Mouse (Mus musculus): ENCODE results near the gene Slc9a1. TPM values are rescaled to one million over a fixed set of nuclear protein-coding genes. Genes with fewer than 3 reads are reported as not detected.

The Slc9a1 gene
- polyA plus RNA-seq, 1 experiment from 2014 or later: 8.0 TPM

DNA sequence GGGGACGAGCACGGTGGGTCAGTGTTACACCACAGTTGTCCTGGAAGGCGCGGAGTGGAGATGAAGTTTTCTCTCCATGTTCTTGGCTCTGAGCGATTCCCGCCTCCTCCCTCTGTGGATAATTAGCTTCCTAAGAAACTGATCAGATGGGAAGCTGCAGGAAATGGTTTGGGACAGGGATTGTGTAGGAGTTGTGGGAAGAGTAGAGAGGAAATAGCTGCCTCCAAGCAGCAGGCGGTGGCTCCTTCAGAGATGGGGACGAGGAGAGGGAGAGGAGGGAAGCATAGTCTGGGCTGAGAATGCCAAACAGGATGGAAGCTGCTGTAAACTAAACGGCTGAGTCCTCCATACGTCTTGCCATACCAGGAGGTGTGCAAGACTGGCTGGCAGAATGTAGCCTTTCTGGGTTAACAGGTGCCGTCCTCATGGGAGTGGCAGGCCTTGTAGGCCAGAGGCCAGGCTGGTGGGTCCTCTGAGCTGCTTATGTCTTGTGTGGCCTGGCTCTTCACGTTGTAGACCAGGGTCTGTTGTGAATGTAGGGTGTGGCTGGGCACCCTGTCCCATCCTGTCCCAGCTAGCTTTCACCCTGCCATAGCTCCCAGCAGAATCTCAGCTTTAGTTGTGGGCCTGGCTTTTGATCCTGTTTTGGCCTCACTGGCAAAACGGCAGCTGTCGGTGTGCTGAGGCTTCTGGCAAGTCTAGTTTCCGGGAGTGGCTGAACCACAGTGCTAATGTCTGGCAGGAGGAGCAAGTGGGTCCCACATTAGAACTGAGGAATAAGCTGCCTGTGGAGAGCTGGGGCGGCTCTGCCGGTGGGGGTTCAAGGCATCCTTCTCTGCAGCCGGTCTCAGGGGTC is 21.9 kb downstream of the Slc9a1 start:
- H3K36me3 ChIP-seq (ENCODE audit: control insufficient read depth, insufficient read depth, low read length): no peaks in the 10 kb centered on the region
- no peak overlapping the region for H3K4me2 ChIP-seq (ENCODE audit: low read depth, severe bottlenecking)
- WGBS: 81% methylated on average over 18 of the region's 18 CpGs
- ATAC-seq (ENCODE audit: insufficient number of reproducible peaks, low FRiP score, low TSS enrichment, low read depth) (no peak), DNase-seq (ENCODE audit: low spot score) (no peak)
- H3K27me3 ChIP-seq (ENCODE audit: control insufficient read depth, insufficient read depth, low read length): no peaks in the 10 kb centered on the region
- H3K9ac ChIP-seq (ENCODE audit: low read length): no peak overlapping the region
- H3K4me3 ChIP-seq (ENCODE audit: low read depth, low read length): no peak overlapping the region
- H3K27ac ChIP-seq (replicated peaks; ENCODE audit: low read depth, low read length): no peak overlapping the region
- peaks cover 9% of the 10 kb centered on the region for H3K4me1 ChIP-seq (ENCODE audit: control insufficient read depth, insufficient read depth, low read length)
- no peaks in the 10 kb centered on the region for H3K9me3 ChIP-seq (ENCODE audit: control insufficient read depth, low read length)

DNA sequence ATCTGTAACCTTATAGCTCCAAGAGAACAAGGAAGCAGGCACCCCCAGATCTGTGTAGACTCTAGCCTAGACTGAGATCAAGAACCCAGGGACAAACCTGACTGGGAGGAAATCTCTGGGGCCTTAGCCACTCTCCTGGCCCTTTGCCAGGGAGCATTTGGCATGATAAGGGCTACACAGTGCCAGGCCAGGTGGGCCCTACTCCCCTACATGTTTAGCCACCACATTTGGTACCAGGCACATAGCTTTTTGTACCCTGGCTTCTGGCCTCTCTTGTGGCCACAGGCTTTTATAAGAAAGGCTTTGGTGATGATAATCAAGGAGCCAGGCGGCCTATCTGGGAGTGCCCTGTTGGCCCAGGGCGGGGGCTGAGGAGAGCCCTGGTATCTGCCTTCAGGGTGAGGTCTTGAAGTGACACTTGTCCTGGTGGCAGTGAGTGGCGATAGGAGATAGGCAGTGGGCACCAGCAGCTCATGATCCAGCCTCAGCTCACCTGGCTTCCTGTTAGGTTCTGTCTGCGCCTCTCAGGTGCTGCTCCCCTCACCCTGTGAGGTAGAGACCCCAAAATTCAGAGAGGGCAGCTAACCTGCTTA is 25.6 kb downstream of the Slc9a1 start:
- no peaks in the 10 kb centered on the region for H3K36me3 ChIP-seq (ENCODE audit: control insufficient read depth, insufficient read depth, low read length)
- DNase-seq (ENCODE audit: low spot score) (no peak), ATAC-seq (ENCODE audit: insufficient number of reproducible peaks, low FRiP score, low TSS enrichment, low read depth) (no peak)
- H3K9ac ChIP-seq (ENCODE audit: low read length): 0 out of 2 replicates have a peak overlapping the region, but pooled peaks have one; percentile 27
- H3K9me3 ChIP-seq (ENCODE audit: control insufficient read depth, low read length): no peaks in the 10 kb centered on the region
- H3K4me3 ChIP-seq (ENCODE audit: low read depth, low read length): no peak overlapping the region
- peaks cover 19% of the 10 kb centered on the region for H3K4me1 ChIP-seq (ENCODE audit: control insufficient read depth, insufficient read depth, low read length)
- H3K4me2 ChIP-seq (ENCODE audit: low read depth, severe bottlenecking): no peak overlapping the region
- WGBS: 78% methylated on average over 4 of the region's 4 CpGs
- no peak overlapping the region for H3K27ac ChIP-seq (replicated peaks; ENCODE audit: low read depth, low read length)
- no peaks in the 10 kb centered on the region for H3K27me3 ChIP-seq (ENCODE audit: control insufficient read depth, insufficient read depth, low read length)

- ATAC-seq (ENCODE audit: insufficient number of reproducible peaks, low FRiP score, low TSS enrichment, low read depth): no peak
- peak overlapping the region; percentile 22; the same call in 1 of the 2 replicates for H3K9ac ChIP-seq (ENCODE audit: low read length)
Observed at GRCm38 (mm10) chr4:133396079-133396478, 26.6 kb downstream of the Slc9a1 start.

DNA sequence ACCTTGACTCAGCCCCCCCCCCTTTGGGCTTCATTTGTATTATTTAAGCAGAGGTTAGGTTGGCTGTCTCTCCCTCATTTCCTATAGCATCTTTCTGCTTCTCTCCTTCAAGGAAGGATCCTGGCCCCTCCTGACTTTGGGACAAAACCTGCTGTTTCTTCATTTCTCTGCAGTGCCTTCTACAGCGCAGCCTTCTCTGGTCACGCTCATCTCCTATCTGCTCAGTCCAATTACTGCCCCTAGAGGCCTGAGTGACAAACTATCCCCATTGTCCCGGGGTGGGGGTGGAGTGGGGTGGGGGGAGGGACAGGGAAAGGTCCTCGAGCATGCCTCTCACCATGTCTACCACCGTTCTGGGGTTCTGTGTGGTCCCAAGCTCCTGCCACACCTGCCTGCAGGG is 27.8 kb downstream of the Slc9a1 start:
- Histone ChIP-seq H3K4me1 (ENCODE audit: control insufficient read depth, insufficient read depth, low read length) (peaks cover 19% of the 10 kb centered on the region), H3K36me3 (ENCODE audit: control insufficient read depth, insufficient read depth, low read length) (no peaks in the 10 kb centered on the region), H3K4me3 (ENCODE audit: low read depth, low read length) (no peak overlapping the region), H3K27ac (replicated peaks; ENCODE audit: low read depth, low read length) (no peak overlapping the region), H3K9me3 (ENCODE audit: control insufficient read depth, low read length) (no peaks in the 10 kb centered on the region), H3K4me2 (ENCODE audit: low read depth, severe bottlenecking) (no peak overlapping the region), H3K27me3 (ENCODE audit: control insufficient read depth, insufficient read depth, low read length) (no peaks in the 10 kb centered on the region), H3K9ac (ENCODE audit: low read length) (no peak overlapping the region)
- WGBS: 64% methylated on average over 5 of the region's 5 CpGs
- DNase-seq (ENCODE audit: low spot score): no peak
- ATAC-seq (ENCODE audit: insufficient number of reproducible peaks, low FRiP score, low TSS enrichment, low read depth): no peak

More at GRCm38 (mm10) chr4:133396079-133396478, 26.6 kb downstream of the Slc9a1 start:
- Histone ChIP-seq H3K36me3 (ENCODE audit: control insufficient read depth, insufficient read depth, low read length) (no peaks in the 10 kb centered on the region), H3K27ac (replicated peaks; ENCODE audit: low read depth, low read length) (no peak overlapping the region; the same call in 1 of the 2 replicates), H3K4me1 (ENCODE audit: control insufficient read depth, insufficient read depth, low read length) (peaks cover 19% of the 10 kb centered on the region), H3K4me3 (ENCODE audit: low read depth, low read length) (no peak overlapping the region), H3K9me3 (ENCODE audit: control insufficient read depth, low read length) (no peaks in the 10 kb centered on the region), H3K27me3 (ENCODE audit: control insufficient read depth, insufficient read depth, low read length) (no peaks in the 10 kb centered on the region), H3K4me2 (ENCODE audit: low read depth, severe bottlenecking) (no peak overlapping the region)
- no peak for DNase-seq (ENCODE audit: low spot score)
- 80% methylated on average over 2 of the region's 2 CpGs for WGBS

- H3K4me1 ChIP-seq (ENCODE audit: control insufficient read depth, insufficient read depth, low read length): peaks cover 19% of the 10 kb centered on the region
Observed at GRCm38 (mm10) chr4:133397961-133398360, 28.5 kb downstream of the Slc9a1 start.

GRCm38 (mm10) chr4:133398619-133399018 is 29.1 kb downstream of the Slc9a1 start:
- Histone ChIP-seq H3K4me3 (ENCODE audit: low read depth, low read length) (no peak overlapping the region), H3K9ac (ENCODE audit: low read length) (no peak overlapping the region), H3K36me3 (ENCODE audit: control insufficient read depth, insufficient read depth, low read length) (no peaks in the 10 kb centered on the region), H3K9me3 (ENCODE audit: control insufficient read depth, low read length) (no peaks in the 10 kb centered on the region), H3K4me1 (ENCODE audit: control insufficient read depth, insufficient read depth, low read length) (peaks cover 19% of the 10 kb centered on the region), H3K27ac (replicated peaks; ENCODE audit: low read depth, low read length) (no peak overlapping the region), H3K4me2 (ENCODE audit: low read depth, severe bottlenecking) (no peak overlapping the region), H3K27me3 (ENCODE audit: control insufficient read depth, insufficient read depth, low read length) (no peaks in the 10 kb centered on the region)
- 79% methylated on average over 5 of the region's 5 CpGs for WGBS
- no peak for DNase-seq (ENCODE audit: low spot score)
- no peak for ATAC-seq (ENCODE audit: insufficient number of reproducible peaks, low FRiP score, low TSS enrichment, low read depth)

More at GRCm38 (mm10) chr4:133397961-133398360, 28.5 kb downstream of the Slc9a1 start:
- 81% methylated on average over 8 of the region's 8 CpGs for WGBS
- Histone ChIP-seq H3K9me3 (ENCODE audit: control insufficient read depth, low read length) (no peaks in the 10 kb centered on the region), H3K27ac (replicated peaks; ENCODE audit: low read depth, low read length) (no peak overlapping the region), H3K27me3 (ENCODE audit: control insufficient read depth, insufficient read depth, low read length) (no peaks in the 10 kb centered on the region), H3K4me3 (ENCODE audit: low read depth, low read length) (no peak overlapping the region), H3K9ac (ENCODE audit: low read length) (no peak overlapping the region), H3K4me2 (ENCODE audit: low read depth, severe bottlenecking) (no peak overlapping the region; the same call in 1 of the 2 replicates), H3K36me3 (ENCODE audit: control insufficient read depth, insufficient read depth, low read length) (no peaks in the 10 kb centered on the region)
- ATAC-seq (ENCODE audit: insufficient number of reproducible peaks, low FRiP score, low TSS enrichment, low read depth): no peak
- DNase-seq (ENCODE audit: low spot score): no peak

GRCm38 (mm10) chr4:133399509-133399908 is 30.0 kb downstream of the Slc9a1 start:
- H3K9me3 ChIP-seq (ENCODE audit: control insufficient read depth, low read length): no peaks in the 10 kb centered on the region
- no peaks in the 10 kb centered on the region for H3K27me3 ChIP-seq (ENCODE audit: control insufficient read depth, insufficient read depth, low read length)
- ATAC-seq (ENCODE audit: insufficient number of reproducible peaks, low FRiP score, low TSS enrichment, low read depth) (no peak), DNase-seq (ENCODE audit: low spot score) (no peak)
- H3K4me2 ChIP-seq (ENCODE audit: low read depth, severe bottlenecking): no peak overlapping the region
- 87% methylated on average over 6 of the region's 6 CpGs for WGBS
- no peak overlapping the region for H3K4me3 ChIP-seq (ENCODE audit: low read depth, low read length)
- peaks cover 19% of the 10 kb centered on the region for H3K4me1 ChIP-seq (ENCODE audit: control insufficient read depth, insufficient read depth, low read length)
- no peak overlapping the region for H3K27ac ChIP-seq (replicated peaks; ENCODE audit: low read depth, low read length)
- no peaks in the 10 kb centered on the region for H3K36me3 ChIP-seq (ENCODE audit: control insufficient read depth, insufficient read depth, low read length)
- H3K9ac ChIP-seq (ENCODE audit: low read length): no peak overlapping the region

DNA sequence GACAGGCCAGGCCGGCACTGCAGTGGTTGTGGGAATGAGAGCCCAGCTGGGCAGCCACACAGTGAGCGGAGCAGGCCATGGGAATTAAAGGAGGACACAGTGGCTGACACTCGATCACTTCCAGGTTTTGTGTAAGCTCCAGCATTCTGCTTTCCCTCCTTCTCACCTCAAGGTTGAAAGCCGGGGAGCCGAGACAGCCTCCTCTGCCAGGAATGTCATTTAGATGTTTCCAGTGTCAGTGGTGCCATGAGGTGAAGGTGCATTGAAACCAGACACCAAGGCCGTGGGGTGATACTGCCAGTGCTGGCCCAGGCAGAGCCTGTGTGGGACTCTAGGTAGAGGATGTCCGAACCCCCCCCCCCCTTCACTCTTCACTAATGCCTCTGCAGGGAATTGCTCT is 30.6 kb downstream of the Slc9a1 start:
- 34% methylated on average over 7 of the region's 7 CpGs for WGBS
- H3K4me1 ChIP-seq (ENCODE audit: control insufficient read depth, insufficient read depth, low read length): peaks cover 19% of the 10 kb centered on the region
- H3K9ac ChIP-seq (ENCODE audit: low read length): no peak overlapping the region
- no peaks in the 10 kb centered on the region for H3K27me3 ChIP-seq (ENCODE audit: control insufficient read depth, insufficient read depth, low read length)
- DNase-seq (ENCODE audit: low spot score): no peak
- H3K9me3 ChIP-seq (ENCODE audit: control insufficient read depth, low read length): no peaks in the 10 kb centered on the region
- no peak overlapping the region for H3K27ac ChIP-seq (replicated peaks; ENCODE audit: low read depth, low read length)
- no peak for ATAC-seq (ENCODE audit: insufficient number of reproducible peaks, low FRiP score, low TSS enrichment, low read depth)
- no peak overlapping the region for H3K4me3 ChIP-seq (ENCODE audit: low read depth, low read length)
- no peak overlapping the region for H3K4me2 ChIP-seq (ENCODE audit: low read depth, severe bottlenecking)
- H3K36me3 ChIP-seq (ENCODE audit: control insufficient read depth, insufficient read depth, low read length): no peaks in the 10 kb centered on the region

All from limb, embryonic 11.5 days (tissue).